Comparison of ENCODE assay signal across 24 mouse cellular contexts in genomic region chr19:19040800-19041199, GRCm38 (mm10).
DNase-seq lines count a peak whose midpoint lies in the region; ATAC-seq and TF ChIP-seq lines count a peak whose summit lies in the region.
"Had no signal": no experiment of that assay in that cellular context is flagged by ENCODE, and none has a peak within 500 bp of the region (broad histone marks: within the 10 kb centered on the region; RNA-seq: fewer than 3 reads in every experiment).

No protein-coding gene starts in this region.

- TF ChIP-seq CTCF in forebrain, postnatal 0 days (IDR thresholded peaks at IDR 0.05; ENCODE audit: low read depth), result no peak
- no peak for TF ChIP-seq CTCF in brain, embryonic 14.5 days (IDR thresholded peaks at IDR 0.05; ENCODE audit: borderline replicate concordance, extremely low read depth, insufficient read depth, insufficient read length)

- no peaks in the 10 kb centered on the region for H3K27me3 ChIP-seq in forebrain, embryonic 13.5 days
- H3K27me3 ChIP-seq in forebrain, embryonic 11.5 days (ENCODE audit: control insufficient read depth, insufficient read depth, low read length), result no peaks in the 10 kb centered on the region
- H3K27me3 ChIP-seq in forebrain, embryonic 16.5 days (replicated peaks; ENCODE audit: control insufficient read depth, insufficient read depth, low read length), result no peaks in the 10 kb centered on the region
- H3K27me3 ChIP-seq in forebrain, postnatal 0 days (ENCODE audit: insufficient read depth, low read length), result no peaks in the 10 kb centered on the region
- no peaks in the 10 kb centered on the region for H3K27me3 ChIP-seq in hindbrain, embryonic 11.5 days (ENCODE audit: control insufficient read depth, insufficient read depth, low read length)
- H3K27me3 ChIP-seq: embryonic facial prominence, embryonic 13.5 days; embryonic facial prominence, embryonic 15.5 days had no signal

- H3K27ac ChIP-seq in forebrain, embryonic 13.5 days, result no peak overlapping the region
- no peak overlapping the region for H3K27ac ChIP-seq in forebrain, embryonic 11.5 days (ENCODE audit: low read depth, low read length)
- no peak overlapping the region for H3K27ac ChIP-seq in forebrain, embryonic 16.5 days (ENCODE audit: low read length)
- no peak overlapping the region for H3K27ac ChIP-seq in forebrain, postnatal 0 days (ENCODE audit: low read depth, low read length)
- no peak overlapping the region for H3K27ac ChIP-seq in hindbrain, embryonic 11.5 days (ENCODE audit: low read depth, low read length)
- H3K27ac ChIP-seq: embryonic facial prominence, embryonic 13.5 days; embryonic facial prominence, embryonic 15.5 days; forebrain, embryonic 10.5 days had no signal

- no peaks in the 10 kb centered on the region for H3K9me3 ChIP-seq in forebrain, embryonic 13.5 days (replicated peaks)
- H3K9me3 ChIP-seq in forebrain, embryonic 11.5 days (ENCODE audit: control insufficient read depth, low read length), result no peaks in the 10 kb centered on the region
- H3K9me3 ChIP-seq in forebrain, embryonic 16.5 days (ENCODE audit: control insufficient read depth, low read length), result no peaks in the 10 kb centered on the region
- H3K9me3 ChIP-seq in forebrain, postnatal 0 days (ENCODE audit: low read length), result no peaks in the 10 kb centered on the region
- H3K9me3 ChIP-seq in hindbrain, embryonic 11.5 days (ENCODE audit: control insufficient read depth, low read length), result no peaks in the 10 kb centered on the region
- H3K9me3 ChIP-seq: embryonic facial prominence, embryonic 13.5 days; embryonic facial prominence, embryonic 15.5 days; forebrain, embryonic 10.5 days had no signal

- ATAC-seq in forebrain, embryonic 13.5 days, result 0 out of 2 replicates have a peak, but pooled peaks have one; percentile 25
- ATAC-seq in forebrain, embryonic 11.5 days (replicated peaks; ENCODE audit: low FRiP score), result no peak
- ATAC-seq in forebrain, embryonic 16.5 days, result peak; percentile 73
- ATAC-seq in forebrain, postnatal 0 days, result no peak
- no peak for ATAC-seq in hindbrain, embryonic 11.5 days (ENCODE audit: low FRiP score)
- ATAC-seq: activated CD4-positive, CD25-positive, alpha-beta regulatory T cell, adult 4 months; Patski had no signal

- no peak for TF ChIP-seq POLR2A in brain, embryonic 14.5 days (IDR thresholded peaks at IDR 0.05; ENCODE audit: borderline replicate concordance, extremely low read depth, insufficient read depth, insufficient read length, poor library complexity, severe bottlenecking)

- H3K36me3 ChIP-seq in forebrain, embryonic 13.5 days (ENCODE audit: poor library complexity, severe bottlenecking), result no peaks in the 10 kb centered on the region
- H3K36me3 ChIP-seq in forebrain, embryonic 11.5 days (ENCODE audit: control insufficient read depth, insufficient read depth, low read length), result no peaks in the 10 kb centered on the region
- no peaks in the 10 kb centered on the region for H3K36me3 ChIP-seq in forebrain, embryonic 16.5 days (ENCODE audit: control insufficient read depth, insufficient read depth)
- H3K36me3 ChIP-seq in forebrain, postnatal 0 days (ENCODE audit: insufficient read depth), result no peaks in the 10 kb centered on the region
- H3K36me3 ChIP-seq in hindbrain, embryonic 11.5 days (ENCODE audit: control insufficient read depth, insufficient read depth, low read length), result no peaks in the 10 kb centered on the region
- H3K36me3 ChIP-seq: embryonic facial prominence, embryonic 13.5 days; embryonic facial prominence, embryonic 15.5 days; forebrain, embryonic 10.5 days had no signal

- DNase-seq in forebrain, embryonic 11.5 days (ENCODE audit: low spot score), result no peak
- DNase-seq in forebrain, postnatal 0 days, result no peak
- DNase-seq in 3T3-L1 (ENCODE audit: low read depth, low spot score), result peak; percentile 29
- DNase-seq in brain, embryonic 14.5 days (ENCODE audit: low read depth), result peak; percentile 37
- DNase-seq in hindbrain, embryonic 11.5 days (ENCODE audit: low spot score), result no peak
- no peak for DNase-seq in heart, postnatal 36 days
- DNase-seq: adrenal gland, adult 8-10 months; adrenal gland, postnatal 14 days; adrenal gland, postnatal 36 days; cerebellum, adult 11 months; cerebellum, adult 18-20 months; cerebellum, adult 8-10 months; cerebellum, adult 9-11 months; cerebellum, postnatal 14 days; cerebellum, postnatal 36 days; embryo, embryonic 11 days had no signal

- H3K9ac ChIP-seq in forebrain, embryonic 13.5 days, result no peak overlapping the region
- no peak overlapping the region for H3K9ac ChIP-seq in forebrain, embryonic 11.5 days (ENCODE audit: low read length)
- no peak overlapping the region for H3K9ac ChIP-seq in forebrain, embryonic 16.5 days (replicated peaks; ENCODE audit: low read depth, low read length)
- no peak overlapping the region for H3K9ac ChIP-seq in forebrain, postnatal 0 days
- H3K9ac ChIP-seq in hindbrain, embryonic 11.5 days (ENCODE audit: low read depth, low read length), result no peak overlapping the region
- H3K9ac ChIP-seq: embryonic facial prominence, embryonic 13.5 days; embryonic facial prominence, embryonic 15.5 days had no signal

- H3K4me3 ChIP-seq in forebrain, embryonic 13.5 days, result no peak overlapping the region
- H3K4me3 ChIP-seq in forebrain, embryonic 11.5 days (ENCODE audit: low read depth, low read length), result no peak overlapping the region
- no peak overlapping the region for H3K4me3 ChIP-seq in forebrain, embryonic 16.5 days (replicated peaks; ENCODE audit: low read length)
- H3K4me3 ChIP-seq in forebrain, postnatal 0 days (ENCODE audit: low read depth, low read length), result no peak overlapping the region
- no peak overlapping the region for H3K4me3 ChIP-seq in hindbrain, embryonic 11.5 days (ENCODE audit: low read depth, low read length)
- H3K4me3 ChIP-seq: embryonic facial prominence, embryonic 13.5 days; embryonic facial prominence, embryonic 15.5 days; erythroblast, embryonic 14.5 days; forebrain, embryonic 10.5 days had no signal

- peaks cover 21% of the 10 kb centered on the region for H3K4me1 ChIP-seq in forebrain, embryonic 13.5 days
- H3K4me1 ChIP-seq in forebrain, embryonic 11.5 days (replicated peaks; ENCODE audit: control insufficient read depth, insufficient read depth, low read length), result no peaks in the 10 kb centered on the region; the same call in 1 of the 2 replicates
- 0 out of 2 replicates have a peak, but pooled peaks cover 5% of the 10 kb centered on the region for H3K4me1 ChIP-seq in forebrain, embryonic 16.5 days (replicated peaks; ENCODE audit: control insufficient read depth, insufficient read depth, low read length)
- H3K4me1 ChIP-seq in forebrain, postnatal 0 days (ENCODE audit: insufficient read depth), result no peaks in the 10 kb centered on the region
- H3K4me1 ChIP-seq in hindbrain, embryonic 11.5 days (replicated peaks; ENCODE audit: control insufficient read depth, insufficient read depth, low read length), result no peaks in the 10 kb centered on the region
- H3K4me1 ChIP-seq: embryonic facial prominence, embryonic 13.5 days; embryonic facial prominence, embryonic 15.5 days had no signal

- WGBS in forebrain, embryonic 13.5 days, result 56% methylated on average over 2 of the region's 2 CpGs
- WGBS in forebrain, embryonic 11.5 days, result 67% methylated on average over 2 of the region's 2 CpGs
- whole genome bisulfite sequencing in forebrain, embryonic 16.5 days, result 31% methylated on average over 2 of the region's 2 CpGs
- 32% methylated on average over 2 of the region's 2 CpGs for WGBS in forebrain, postnatal 0 days
- 78% methylated on average over 2 of the region's 2 CpGs for WGBS in hindbrain, embryonic 11.5 days

- intact Hi-C loops in heart, postnatal 36 days (cut with DNase I), result no loop called here

- no peak overlapping the region for H3K4me2 ChIP-seq in forebrain, embryonic 13.5 days
- no peak overlapping the region for H3K4me2 ChIP-seq in forebrain, embryonic 11.5 days (ENCODE audit: low read depth, low read length, severe bottlenecking)
- no peak overlapping the region for H3K4me2 ChIP-seq in forebrain, embryonic 16.5 days (ENCODE audit: low read length)
- H3K4me2 ChIP-seq in forebrain, postnatal 0 days (ENCODE audit: low read depth), result no peak overlapping the region
- H3K4me2 ChIP-seq in hindbrain, embryonic 11.5 days (replicated peaks; ENCODE audit: low read depth, low read length), result no peak overlapping the region
- H3K4me2 ChIP-seq: embryonic facial prominence, embryonic 13.5 days; embryonic facial prominence, embryonic 15.5 days had no signal

Comparison
In these comparisons a context has a peak if more than half of its experiments do, and no peak if none do; other contexts are left out.
1. ATAC-seq: peak in forebrain, embryonic 13.5 days (single experiment) and forebrain, embryonic 16.5 days (single experiment); none in forebrain, embryonic 11.5 days (single experiment), forebrain, postnatal 0 days (single experiment) and hindbrain, embryonic 11.5 days (single experiment).
2. DNase-seq: peak in 3T3-L1 (single experiment) and brain, embryonic 14.5 days (single experiment); none in forebrain, embryonic 11.5 days (single experiment), forebrain, postnatal 0 days (single experiment), hindbrain, embryonic 11.5 days (single experiment) and heart, postnatal 36 days (0 of 2).